3 mouse cellular contexts compared by ENCODE assay signal in genomic region chr1:53750697-53751096, GRCm38 (mm10). TPM values are rescaled to one million over a fixed set of nuclear protein-coding genes. Genes with fewer than 3 reads are reported as not detected.
"Had no signal": no experiment of that assay in that cellular context is flagged by ENCODE, and none has a peak within 500 bp of the region (broad histone marks: within the 10 kb centered on the region; RNA-seq: fewer than 3 reads in every experiment).

No protein-coding gene starts in this region.

RNA-seq across cellular contexts. Expression of gene Dnah7a, which starts 44.1 kb away (rescaled TPM):
- total RNA-seq: neutrophil, adult 5-6 weeks had no signal
- polyA plus RNA-seq: small intestine, adult 2 months; spleen, adult 2 months had no signal
